Mouse (Mus musculus) CD4-positive, CD25-positive, alpha-beta regulatory T cell, adult 4 months (primary cell): ENCODE measurements at regions not wholly inside any gene's neighbourhood (a gene's known extent, or its start where the extent isn't known, plus 50 kb on each side); places are given as distances from the start of the nearest gene placed in this dataset.
"Not testable (repeated sequence)": the region's sequence is repeated elsewhere in the genome, so short reads cannot be mapped to it uniquely, and the experiment has no call there.

Experiments
- ATAC-seq: one replicate; pipeline ENCODE4 v1.8.0; 2017

DNA sequence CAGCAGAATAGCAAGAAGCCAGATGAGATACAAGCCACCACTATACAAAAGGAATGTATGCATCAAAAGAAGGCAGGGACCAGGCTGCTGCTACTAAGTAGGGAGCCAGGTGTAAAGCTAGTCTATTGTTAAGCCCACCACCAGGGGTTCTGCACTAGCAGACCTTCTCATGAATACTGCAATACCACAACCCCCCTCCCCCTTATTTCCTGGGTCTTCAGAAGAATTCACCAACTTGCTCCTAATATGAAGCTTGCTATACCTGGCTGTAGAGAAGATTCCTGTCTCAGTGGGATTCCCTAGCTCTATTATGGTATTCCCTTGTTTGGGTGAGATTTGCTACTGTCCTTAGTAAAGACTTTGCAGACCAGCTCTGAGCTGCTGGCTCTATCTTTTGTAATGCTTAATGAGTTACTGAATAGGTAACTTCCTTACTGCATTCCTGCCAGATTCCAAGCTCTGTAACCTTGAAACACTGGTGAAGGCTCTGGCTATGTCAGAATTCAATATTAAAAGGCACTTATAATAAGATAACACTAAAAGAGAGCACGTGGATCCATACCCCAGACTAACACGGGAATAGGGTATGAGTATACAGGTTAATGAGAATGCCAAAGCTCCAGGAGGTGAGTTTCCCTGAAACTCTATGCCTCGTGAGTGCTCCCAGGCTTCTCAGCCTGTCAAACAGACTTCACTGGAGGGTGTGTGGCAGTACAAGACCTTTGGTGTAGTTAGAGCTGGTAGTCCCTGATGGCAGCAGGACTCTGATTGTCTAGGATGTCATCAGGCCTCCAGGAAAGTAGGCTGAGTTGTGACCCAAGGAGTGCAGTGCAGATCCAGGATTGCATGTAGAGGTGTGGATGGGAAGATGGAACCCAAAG lies 455.5 kb downstream of the Plxdc2 start:
- not testable (repeated sequence) for ATAC-seq

DNA sequence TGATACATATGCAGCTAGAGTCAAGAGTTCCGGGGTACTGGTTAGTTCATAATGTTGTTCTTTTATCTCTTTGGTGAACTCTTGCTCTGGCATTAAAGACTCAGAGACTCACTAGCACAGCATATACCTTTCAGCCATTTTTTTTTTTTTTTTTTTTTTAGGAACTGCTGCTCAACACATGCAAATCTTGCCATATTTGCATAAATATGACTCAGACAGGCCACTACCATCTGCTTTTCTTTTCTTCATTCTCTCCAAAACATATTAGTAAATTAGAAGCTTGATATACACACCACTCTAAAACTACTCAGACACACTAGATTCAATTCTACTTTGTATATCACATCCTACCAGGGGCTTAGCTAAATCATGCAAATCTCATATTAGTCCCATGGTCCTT lies 464.3 kb downstream of the Plxdc2 start:
- ATAC-seq, result no peak

DNA sequence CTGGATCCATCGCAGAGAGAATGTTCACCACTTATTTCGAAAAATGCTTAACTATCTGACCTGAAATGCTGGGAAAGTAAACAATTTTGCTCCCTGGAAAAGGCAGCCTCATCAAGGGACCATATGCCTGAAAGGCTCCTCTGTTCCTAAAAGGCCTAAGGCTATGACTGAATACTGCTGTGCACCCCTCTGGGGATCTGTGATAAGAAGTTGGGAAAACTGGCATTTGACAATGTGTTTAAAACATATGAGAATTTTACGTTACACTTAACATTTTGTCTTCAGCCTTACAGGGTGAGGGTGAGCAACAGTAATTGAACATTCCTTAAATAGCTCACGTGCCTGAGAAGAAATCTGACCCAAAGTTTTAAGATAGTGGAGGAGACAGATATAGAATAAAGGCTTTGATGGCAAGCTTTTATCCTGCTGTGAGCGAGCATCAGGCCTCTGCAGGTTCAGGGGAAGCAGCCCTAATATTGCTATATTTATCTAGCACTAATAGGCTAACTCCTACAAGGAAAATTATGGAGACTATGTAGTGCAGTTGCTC lies 468.7 kb downstream of the Plxdc2 start:
- no peak for ATAC-seq

DNA sequence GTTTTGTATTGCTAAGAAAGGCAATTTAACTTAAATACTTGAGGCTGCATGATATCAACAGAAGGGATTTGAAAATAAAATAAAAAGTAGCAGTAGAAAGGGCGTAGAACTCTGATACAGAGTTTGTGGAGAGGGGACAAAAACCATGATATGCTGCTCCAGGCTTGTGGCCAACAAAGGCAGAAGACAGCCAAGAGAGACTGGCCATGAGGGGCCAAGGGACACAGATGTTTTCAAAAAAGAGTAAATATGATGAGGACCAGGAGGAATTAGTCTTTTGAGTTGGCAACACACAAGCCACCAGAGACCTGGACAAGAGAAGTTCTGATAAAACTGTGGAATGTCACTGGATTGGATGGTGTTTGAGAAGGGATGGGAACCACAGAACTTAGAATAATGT lies 471.2 kb downstream of the Plxdc2 start:
- no peak for ATAC-seq

DNA sequence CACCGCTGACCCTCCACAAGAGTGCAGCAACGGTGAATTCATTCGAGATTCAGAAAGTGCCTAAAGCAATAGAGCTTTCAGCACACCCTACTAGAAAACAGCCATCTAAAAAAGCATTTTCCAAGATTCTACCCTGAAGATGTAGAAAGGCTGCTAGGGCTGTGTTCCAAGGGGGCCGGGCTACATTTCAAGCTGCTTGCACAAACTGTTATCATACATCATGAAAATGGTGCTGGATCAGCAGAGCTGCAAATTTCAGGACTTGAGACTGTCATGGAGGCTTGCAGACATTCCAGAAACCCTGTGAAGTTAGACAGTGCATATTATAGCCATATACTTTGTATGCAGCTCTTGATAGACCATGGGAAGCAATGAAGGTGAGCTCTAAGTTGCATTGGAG lies 479.9 kb downstream of the Plxdc2 start:
- no peak for ATAC-seq

DNA sequence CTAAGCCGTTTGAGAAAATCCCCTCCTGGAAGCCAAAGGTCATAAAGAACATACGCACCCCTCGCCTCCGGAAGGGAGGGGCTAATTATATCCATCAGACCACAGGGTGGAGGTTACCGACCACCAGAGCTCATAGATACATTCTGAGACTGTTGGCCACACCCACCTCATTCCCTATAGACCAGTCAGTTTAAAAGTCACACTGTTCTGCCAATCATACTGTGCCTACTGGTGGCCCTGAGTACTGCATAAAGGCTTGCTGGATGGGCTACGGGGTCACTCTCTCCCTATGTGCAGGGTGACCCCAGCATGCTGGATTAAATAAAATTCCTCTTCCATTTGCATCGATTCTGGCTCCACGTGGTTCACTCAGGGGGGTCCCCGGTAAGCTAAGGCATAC lies 482.6 kb downstream of the Plxdc2 start:
- ATAC-seq, result no peak

DNA sequence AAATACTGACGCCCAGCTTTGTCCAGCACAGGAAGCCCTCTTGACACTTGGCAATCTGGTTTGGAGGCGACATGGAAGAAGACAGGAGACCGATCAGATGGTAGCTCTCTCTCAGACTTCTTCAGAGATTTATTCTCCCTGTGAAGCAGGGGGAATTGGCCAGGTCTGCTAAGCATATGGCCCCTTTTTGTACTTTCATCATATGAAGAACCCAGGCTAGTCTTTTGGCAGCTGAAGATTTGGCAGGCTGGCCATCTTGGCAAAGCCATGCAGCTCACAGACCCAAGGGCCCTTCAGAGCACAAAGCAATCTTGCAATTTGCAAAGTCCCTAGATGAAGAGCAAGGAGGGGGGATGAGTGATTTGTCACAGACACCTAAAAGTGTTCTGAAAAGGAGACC lies 493.8 kb downstream of the Plxdc2 start:
- no peak for ATAC-seq

DNA sequence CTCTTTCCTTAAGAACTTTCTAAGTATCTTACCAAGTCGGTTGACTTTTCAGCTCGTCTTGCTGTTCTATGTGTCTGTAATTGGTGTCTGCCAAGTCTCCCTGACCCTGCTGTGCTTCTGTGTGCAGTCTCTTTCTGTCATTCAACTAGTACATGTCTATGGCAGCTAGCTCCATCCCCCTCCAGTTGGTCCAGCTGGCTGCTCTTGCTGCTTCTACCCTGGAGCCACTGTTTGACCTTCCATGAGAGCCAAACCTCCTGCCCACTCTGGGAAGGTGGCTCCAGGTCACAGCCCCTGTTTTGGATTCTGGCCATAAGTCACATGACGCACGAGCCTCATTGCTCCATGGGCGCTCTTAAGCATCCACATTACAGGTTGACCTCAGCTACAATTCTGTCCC lies 504.0 kb downstream of the Plxdc2 start:
- ATAC-seq, result no peak

DNA sequence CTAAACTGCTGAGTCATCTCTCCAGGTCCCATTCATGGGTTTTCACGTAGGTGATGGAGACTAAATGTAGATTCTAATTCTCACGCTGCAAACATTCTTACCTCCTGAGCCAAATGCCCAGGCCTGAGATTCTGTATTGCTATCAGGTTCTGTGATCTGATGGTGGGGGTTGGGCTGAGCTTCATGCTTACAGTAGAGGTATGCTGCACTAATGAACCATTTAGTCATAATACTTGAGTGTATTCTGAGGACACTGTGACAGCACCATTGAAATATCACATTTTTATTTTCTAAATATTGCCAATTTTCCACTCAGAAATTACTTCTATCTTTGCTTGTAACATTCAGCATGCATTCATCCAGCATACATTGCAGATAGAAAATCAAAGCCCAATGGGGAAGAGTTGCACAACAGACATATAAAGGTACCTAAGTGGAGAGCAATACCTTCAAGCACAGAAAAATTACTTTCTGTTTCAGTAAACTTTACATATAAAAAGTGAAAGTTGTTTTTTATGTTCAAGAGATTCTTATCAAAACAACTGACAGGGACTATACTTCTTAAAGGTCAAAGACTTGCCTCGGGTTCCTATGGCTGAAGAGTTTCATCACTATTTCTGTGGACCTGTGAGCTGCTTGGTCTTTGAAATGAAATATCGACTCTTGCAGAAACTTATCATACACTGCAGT lies 510.2 kb downstream of the Plxdc2 start:
- peak; percentile 92 for ATAC-seq

DNA sequence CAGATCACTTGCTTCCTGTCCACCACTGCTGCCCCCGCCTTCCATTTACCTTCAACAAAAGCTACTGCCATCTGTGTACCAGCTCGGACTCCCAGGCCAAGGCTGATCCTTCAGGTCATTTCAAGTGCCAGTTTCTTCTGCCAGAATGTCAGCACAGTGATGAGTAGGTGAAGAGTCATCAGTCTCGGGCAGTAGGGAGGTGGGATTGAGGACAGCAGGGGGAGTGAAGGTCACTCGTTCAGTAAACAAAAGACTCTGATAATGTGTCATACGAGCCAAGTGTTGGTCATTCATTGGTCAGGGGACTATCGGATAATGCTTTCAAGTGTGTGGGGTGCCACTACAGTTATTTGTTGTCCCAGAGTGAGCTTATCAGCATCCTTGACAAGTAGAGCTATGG lies 536.3 kb downstream of the Plxdc2 start:
- ATAC-seq, result not testable (repeated sequence)

DNA sequence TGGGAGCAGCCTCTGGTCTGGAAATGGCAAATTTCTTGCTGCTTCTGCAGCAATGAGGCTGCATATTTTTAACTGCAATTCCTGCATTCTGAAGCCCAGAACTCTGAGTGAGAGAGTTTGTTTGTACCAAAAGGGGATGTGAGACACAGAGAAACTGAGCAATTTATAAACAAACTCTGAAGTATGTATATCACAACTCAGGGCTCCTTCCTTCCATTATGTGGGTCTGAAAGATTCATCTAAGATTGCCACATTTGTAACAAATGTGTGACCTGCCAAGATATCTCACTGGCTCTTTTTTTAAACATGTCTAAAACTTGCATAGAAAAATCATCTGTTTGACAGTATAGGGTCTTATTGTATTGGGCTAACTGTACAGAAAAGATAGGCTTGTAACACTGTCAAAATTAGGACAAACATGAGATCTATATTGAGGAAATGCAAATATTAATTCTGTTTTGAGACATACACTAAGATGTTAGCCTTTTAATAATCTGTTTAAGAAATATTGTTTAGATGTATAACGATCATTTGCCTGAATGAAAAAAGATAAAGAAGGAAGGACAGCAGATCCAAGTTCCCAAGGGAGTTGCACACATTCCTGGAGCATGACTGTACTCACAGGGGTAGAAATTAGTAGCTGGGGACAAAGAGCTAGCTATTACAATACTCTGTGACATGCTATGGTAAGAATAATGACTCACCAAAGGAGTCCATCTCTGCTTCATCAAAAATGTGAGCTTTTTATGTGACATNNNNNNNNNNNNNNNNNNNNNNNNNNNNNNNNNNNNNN lies 553.3 kb downstream of the Plxdc2 start:
- no peak for ATAC-seq

DNA sequence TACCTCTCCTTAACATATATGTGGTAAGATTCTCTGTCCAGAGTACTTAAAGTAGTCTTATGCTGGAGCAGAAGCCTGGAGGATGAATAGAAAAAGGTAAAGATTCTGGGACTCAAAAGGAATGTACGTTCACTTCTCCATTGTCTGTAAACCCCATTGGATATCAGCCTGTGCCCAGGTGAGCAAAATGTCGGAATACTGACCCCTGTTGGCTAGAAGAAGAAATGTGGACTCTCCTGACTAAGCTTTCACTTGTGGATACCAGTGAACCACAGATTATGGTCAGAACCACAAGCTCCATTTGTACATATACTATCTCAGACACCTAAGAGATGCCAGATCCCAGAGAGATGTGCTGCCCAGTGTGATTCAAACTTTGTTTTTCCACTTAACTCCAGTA lies 558.5 kb downstream of the Plxdc2 start:
- peak; percentile 75 for ATAC-seq

DNA sequence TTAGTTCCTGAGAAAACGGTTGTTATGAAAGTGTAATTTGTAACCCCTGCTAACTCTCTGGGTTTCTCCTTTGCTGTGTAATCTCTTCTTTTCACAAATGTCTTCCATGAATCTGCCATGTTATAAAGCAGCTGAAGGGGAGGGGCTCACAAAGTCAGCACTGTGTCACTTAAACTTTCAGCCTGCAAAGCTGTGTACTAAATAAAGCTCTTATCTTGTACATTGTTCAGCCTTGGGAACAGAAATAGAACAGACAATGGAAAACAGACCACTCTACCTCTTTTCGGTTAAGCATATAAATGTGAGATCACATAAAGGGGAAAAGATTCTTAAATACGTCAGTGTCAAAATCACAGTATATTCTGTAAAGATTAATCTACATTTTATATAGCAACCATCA lies 573.9 kb downstream of the Plxdc2 start:
- no peak for ATAC-seq

DNA sequence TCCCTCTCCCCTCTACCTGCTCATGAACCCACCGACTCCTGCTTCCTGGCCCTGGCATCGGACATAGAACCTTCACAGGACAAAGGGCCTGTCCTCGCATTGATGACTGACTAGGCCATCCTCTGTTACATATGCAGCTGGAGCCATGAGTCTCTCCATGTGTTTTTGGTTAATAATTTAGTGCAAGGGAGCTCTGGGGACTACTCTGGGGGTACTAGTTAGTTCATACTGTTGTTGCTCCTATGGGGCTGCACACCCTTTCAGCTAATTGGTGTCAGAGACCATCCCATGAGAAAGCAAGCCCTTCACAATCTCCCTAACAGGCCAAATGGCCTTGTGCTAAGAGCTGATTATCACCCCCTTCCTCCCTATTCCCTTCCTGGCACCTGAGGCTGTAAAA lies 603.3 kb downstream of the Plxdc2 start:
- no peak for ATAC-seq

DNA sequence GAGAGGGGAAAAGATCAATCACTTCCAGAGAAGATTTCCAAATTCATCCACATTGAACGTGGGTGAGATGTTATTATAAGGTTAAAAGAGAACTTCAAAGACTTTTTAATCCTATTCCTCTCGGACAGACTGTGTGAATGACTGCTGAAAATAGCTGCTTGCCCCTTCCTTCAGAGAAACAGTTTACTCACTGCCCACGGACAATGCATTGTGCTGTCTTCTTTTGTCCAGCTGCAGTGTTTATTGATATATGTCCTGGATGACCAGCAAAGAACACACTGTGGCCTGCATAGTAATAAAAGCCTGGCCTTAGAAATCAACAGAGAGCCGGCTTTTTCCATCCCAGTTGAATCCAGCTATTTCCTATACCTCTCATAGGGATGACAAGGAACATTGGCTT lies 621.3 kb downstream of the Plxdc2 start:
- ATAC-seq, result no peak

DNA sequence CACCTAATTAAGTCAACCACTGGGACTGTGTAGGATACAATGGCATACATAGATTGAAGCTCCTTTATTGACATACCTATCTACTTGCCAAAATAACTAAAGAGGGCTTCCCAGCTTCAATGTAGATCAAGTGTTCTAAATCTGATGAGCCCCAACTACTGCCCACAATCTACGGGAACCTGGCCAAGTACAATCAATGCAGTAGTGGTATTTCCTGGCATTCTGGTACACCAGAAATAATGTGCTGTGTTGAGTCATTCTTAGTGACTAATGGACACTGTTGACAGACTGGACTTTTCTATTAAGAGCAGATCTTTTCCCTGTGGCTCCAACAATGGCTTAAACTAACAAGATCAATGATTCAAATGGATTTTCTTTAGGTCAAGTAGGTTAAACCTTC lies 626.7 kb downstream of the Plxdc2 start:
- no peak for ATAC-seq

DNA sequence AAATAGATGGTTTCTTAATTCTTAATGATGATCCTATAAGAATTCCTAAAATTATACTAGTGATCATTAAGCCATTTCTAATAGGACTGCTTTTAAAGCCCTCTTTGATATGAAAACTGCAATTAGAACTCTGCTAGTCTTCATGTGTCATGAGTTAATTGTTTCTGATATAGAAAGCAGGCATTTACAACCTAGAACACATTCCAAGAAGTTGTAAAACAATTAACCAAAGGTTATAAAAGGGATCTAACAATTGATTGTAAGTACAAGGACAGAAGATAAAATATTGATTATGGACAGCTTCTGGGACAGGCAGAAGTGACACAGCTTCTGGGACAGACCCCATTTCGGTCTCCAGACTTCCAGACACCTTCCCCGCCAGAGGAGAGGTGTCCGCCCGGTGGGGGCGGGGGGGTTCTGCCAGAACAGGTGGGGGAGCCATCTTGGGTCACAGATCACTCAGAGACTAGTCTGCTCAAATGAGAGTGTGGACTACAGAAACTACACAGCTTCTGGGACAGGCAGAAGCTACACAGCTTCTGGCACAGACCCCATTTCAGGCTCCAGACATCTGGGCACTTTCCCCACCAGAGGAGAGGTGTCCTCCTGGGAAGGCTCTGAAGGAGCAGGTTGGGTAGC lies 627.6 kb downstream of the Plxdc2 start:
- no peak for ATAC-seq
